Mouse (Mus musculus) T-helper 17 cell (primary cell): Measurements from ENCODE around the gene Ano10.

Source experiments
- in situ Hi-C, 2 experiments: fragments of 300-600 bp; cut with MboI, MseI; formaldehyde crosslinking; loops; 1 replicate in 1 of 2; 2 replicates in 1 of 2; pipeline ENCODE4 v1.15.1; 2025; ENCODE audit warnings: high pct_unique_total_duplicates in 2 of 2

Ano10 gene

DNA sequence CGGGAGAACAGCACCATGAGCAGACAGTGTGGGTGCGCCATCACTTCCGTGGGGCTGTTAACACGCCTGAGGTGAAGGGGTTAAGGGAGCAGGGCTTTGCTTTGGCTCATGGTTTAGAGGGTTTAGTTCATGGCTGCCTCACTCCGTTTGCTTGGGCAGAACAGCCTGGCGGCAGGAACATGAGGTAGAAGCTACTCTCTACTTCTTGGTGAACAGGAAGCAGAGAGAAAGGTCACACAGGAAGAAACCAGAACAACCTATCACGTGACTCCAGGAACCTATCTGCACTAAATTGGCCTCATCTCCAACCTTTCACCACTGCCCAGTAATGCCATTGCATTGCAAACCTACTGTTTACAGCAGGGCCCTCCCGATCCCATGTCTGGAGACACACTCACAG lies 48.3 kb downstream of the Ano10 start:
- in situ Hi-C loops: no loop called here

GRCm38 (mm10) chr9:122245471-122245870 lies 48.8 kb downstream of the Ano10 start:
- in situ Hi-C loops: no loop called here

DNA sequence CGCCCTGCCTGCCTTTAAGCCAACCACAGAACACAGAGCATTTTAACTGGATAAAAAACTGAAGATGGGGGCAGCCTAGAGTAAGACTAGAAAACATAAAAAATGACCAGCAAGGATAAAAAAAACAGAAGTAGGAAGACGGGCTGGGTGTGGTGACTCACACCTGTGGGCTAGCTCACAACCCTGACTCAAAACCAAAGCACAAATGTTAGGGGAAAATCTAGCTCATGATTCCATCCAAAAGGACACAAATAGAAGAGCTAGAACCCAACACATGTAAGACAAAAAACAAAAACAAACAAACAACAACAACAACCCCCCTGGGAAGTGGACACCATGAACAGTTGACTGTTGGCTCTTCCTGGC lies 49.4 kb downstream of the Ano10 start:
- in situ Hi-C loops: loop anchor here (5.0 kb wide), 3 partner anchors 37 to 73 kb away; no protein-coding TSS in a partner anchor

DNA sequence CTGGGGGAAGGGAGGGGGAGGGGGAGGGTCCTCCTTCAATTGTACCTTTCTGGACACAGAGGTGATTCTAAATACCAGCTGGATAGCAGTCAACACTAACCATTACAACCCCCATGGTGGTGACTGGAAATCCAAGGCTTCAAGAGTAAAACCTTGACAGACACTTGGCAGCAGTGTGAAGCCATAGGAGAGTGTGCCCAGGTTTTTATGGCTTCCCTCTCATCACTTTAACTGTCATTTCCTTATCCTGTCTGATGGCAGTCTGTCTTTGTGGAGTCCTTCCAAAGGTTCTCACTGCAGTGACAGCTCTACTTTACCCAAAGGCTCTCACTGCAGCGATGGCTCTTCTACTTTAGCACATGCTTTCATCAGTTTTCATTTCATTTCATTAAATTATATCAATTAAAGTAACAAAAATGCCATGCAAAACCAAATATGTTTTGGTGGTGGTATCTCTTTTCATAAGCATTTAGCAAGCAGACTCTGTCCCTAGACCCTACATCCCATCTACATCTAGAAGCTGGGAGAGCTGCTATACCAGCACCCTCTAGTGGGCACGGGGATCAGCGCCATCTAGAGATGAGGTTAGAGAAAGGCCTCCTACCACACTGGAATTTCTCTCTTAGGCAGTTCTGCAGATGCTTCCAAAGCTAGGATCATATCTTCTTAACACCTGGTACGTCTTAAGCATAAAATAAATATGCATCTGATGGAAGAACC lies 50.0 kb downstream of the Ano10 start:
- in situ Hi-C loops: loop anchor here (5.0 kb wide), 3 partner anchors 37 to 73 kb away; no protein-coding TSS in a partner anchor

- in situ Hi-C loops: loop anchor here (5.0 kb wide), 3 partner anchors 36 to 74 kb away; no protein-coding TSS in a partner anchor
Observed at GRCm38 (mm10) chr9:122243297-122243696, 50.9 kb downstream of the Ano10 start.

DNA sequence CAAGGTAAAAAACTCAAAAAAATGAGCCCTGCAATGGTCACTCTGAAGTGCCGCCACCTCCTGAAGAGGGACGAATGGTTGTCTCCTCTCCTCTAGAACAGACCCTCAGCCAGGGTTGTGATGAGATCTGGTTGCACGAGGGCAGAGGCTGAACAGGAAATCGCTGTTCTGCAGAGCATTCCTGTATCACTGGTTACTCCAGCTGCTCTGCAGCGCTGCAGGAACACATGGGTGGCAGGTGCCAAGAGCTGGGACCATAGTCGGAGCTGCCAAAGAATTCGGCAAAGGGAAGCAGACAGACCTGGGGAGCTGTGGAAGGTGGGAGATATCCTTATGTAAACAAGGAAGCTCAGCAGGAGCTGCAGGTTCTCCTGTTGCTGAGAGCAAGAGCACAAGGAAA lies 51.4 kb downstream of the Ano10 start:
- in situ Hi-C loops: loop anchor here (5.0 kb wide), 3 partner anchors 36 to 74 kb away; no protein-coding TSS in a partner anchor

DNA sequence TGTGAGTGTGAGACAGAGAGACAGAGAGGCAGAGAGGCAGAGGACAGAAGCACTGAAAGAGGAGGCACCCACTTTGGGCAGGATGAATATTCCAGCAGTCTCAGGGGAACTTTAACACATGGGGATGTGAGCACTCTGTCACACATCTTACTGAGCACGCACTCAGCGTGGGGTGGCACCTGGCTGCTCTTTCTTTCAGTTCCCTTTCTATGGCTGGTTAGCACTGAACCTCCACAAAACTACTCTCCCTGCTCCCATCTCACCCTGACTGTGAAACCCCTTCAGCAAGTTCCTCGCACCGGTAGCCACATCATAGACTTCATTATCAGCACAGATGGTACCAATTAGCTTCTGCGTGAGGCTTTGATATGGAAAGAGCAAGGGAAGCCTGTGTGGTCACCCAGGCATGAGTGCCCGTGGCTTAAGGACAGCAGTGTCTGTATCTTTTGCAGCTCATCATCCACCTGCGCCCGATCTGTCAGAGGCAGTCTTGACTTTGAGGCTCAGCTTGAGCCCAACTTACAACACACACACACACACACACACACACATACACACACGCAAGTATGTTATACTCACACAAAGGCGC lies 52.3 kb downstream of the Ano10 start:
- in situ Hi-C loops: loop anchor here (5.0 kb wide), 3 partner anchors 35 to 75 kb away; no protein-coding TSS in a partner anchor

DNA sequence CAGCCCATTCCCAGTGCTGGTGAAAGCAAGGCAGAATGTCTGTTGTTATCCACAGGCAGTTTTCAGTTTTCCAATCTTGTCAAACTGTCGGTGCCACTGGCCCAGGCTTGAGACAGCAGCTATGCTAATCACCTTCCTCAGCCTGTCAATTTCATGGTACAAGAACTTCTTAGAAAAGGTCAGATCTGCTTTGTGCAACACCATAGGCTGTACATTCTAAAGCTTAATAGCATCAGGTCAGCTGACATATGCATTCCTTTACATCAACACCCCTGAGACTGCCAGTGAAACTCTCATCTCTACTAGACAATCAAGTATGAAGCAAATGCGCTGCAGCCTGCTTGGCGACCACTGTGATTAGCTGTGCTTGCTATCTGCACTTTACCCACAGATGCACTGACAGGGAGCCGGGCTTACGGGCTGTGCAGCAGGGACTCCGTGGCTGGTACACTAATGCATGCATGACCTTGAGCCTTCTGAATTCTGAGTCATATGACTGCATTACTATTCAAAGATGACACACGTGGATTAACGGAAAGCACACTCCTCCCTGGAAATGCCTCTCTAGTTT lies 53.5 kb downstream of the Ano10 start:
- in situ Hi-C loops: loop anchor here (5.0 kb wide), 3 partner anchors 33 to 77 kb away; no protein-coding TSS in a partner anchor

- in situ Hi-C loops: loop anchor here in 1 of 2 experiments (10.0 kb wide), 1 partner anchor 790 kb away; the partner anchor contains the start of gene Tmem42
Observed at GRCm38 (mm10) chr9:122234741-122235140, 59.5 kb downstream of the Ano10 start.

DNA sequence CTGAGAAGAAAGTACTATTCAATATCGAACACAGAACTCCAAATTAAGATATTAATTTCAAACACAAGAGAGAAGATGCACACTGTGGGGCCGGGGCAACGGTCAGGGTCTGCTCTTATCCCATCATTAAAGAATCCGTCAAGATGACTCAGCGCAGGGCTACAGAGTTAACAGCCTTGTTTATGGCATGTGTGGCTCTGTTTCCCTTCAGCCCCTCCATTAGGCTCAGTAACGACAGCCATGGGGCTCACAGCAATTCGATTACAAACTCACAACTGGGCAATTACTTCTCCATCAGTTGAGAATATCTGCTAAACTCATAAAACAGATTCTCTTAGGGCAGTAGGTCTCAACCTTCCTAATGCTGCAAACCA lies 60.3 kb downstream of the Ano10 start:
- in situ Hi-C loops: loop anchor here in 1 of 2 experiments (10.0 kb wide), 1 partner anchor 791 kb away; the partner anchor contains the start of gene Tmem42

DNA sequence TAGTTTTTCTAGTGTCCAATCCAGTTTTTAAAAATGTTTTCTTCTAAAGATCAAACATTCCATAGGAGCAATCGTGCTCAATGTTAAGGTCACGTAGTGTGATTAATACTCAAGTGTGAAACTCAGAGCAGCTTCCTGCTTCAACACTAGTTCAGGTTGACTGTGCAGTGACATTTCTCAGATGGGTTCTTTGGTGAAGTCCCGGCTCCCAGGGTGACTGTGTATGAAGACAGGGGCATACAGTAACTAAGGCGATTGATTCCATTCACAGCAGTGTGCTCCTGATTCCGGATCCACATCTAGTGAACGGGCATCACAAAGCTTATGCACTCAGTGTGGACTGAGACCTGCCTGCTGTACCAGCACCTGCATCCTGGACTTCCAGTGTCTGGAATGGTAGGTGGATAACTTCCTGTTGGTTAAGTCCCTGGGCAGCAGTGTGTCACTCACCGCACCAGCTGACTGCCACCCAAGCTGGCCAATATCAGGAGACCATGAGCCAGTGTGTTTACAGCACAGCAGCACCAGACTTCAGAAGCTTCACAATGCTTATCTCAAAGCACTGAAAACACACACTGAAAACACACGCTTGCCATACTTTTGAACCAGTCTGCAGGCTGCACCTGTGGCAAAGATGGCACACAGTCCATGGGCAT lies 60.8 kb downstream of the Ano10 start:
- in situ Hi-C loops: loop anchor here in 1 of 2 experiments (10.0 kb wide), 1 partner anchor 791 kb away; the partner anchor contains the start of gene Tmem42

DNA sequence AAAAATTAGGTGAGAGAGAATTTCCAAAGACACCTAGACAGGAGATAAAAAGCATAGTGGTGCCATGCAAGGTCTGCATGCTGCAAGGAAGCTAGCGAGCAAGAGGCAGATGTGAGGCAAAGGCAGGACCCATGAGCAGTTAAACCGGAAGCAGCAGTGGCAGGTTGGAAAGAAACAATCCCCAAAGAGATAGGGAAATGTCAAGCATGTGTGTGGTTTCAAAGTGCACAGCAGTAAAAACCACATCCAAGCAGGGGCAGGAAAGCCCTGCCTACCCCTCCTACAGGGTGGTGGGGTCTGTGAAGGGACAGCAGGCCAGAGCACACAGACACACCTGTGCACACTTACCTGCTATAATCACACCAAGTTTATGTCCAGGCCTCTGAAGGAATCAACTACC lies 61.3 kb downstream of the Ano10 start:
- in situ Hi-C loops: loop anchor here in 1 of 2 experiments (10.0 kb wide), 1 partner anchor 792 kb away; the partner anchor contains the start of gene Tmem42

DNA sequence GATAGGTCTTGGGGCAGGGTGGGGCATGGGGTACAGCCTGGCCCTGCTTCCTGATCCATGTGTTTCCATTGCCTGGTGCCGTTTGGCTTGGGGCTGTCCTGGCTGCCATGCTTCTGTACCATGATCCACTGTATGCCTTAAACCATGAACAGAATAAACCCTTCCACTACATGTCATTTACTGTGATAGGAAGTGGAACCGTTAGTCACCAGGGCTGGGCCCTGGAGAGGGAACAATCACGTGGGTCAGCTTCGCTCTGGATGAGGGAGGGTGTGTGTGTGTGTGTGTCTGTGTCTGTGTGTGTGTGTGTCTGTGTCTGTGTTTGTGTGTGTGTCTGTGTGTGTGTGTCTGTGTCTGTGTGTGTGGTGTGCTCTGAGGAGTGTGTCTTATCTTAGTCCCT lies 63.5 kb downstream of the Ano10 start:
- in situ Hi-C loops: loop anchor here in 1 of 2 experiments (10.0 kb wide), 1 partner anchor 794 kb away; the partner anchor contains the start of gene Tmem42

DNA sequence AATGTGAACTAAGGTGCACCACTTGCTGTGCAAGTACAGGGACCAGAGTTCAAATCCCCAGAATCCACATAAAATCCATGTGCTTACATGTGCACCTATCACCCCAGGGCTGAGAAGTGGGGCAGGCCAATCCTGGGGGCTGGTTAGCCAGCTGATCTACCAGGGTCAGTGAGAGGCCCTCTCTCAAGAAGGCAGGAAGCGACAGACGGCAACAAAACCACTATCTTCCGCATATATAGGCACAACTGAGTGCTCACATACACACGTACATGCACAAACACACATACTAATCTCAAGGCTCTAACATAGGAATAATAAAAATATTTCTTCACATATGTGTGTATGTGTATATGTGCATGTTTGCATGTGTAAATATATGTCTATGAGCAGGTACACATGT lies 67.8 kb downstream of the Ano10 start:
- in situ Hi-C loops: no loop called here

DNA sequence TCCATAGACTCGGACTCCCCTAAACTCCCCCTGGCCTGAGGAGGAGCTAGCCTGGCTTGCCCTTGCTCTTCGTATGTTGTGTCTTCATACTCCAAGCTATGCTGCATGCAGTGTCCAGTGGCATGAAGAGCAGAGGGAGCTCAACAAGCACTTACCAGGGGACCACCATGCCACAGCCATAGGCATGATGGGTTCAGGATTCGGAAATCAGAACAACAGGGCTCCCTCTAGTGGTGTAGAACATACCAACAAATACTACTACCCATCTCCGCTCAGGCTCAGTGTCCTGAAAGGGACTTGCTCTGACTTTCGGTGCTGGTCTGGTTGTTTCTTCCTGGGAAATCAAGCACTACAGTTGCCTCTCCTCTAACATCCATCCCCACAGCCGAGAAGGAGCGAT lies 68.9 kb downstream of the Ano10 start:
- in situ Hi-C loops: no loop called here

DNA sequence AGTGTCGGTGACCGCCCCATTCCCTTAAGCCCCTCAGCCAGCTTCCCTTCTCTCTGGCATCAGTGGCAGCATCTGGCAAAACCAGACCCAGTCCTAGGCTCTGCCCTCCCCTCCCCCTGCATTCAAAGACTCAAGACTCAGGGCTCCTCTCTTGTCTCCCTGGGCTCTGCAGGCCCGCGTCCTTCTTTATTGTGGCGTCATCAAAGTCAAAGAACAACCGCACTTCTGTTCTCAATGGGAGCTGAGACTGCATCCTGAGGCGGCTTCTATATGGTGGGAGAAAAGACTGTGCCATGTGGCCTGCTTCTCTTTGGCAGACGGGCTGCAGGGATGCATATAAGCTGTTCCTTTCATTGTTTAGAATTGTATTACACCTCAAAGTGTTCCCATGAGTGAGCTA lies 71.2 kb downstream of the Ano10 start:
- in situ Hi-C loops: no loop called here

- in situ Hi-C loops: no loop called here
Observed at GRCm38 (mm10) chr9:122219934-122220333, 74.3 kb downstream of the Ano10 start.

DNA sequence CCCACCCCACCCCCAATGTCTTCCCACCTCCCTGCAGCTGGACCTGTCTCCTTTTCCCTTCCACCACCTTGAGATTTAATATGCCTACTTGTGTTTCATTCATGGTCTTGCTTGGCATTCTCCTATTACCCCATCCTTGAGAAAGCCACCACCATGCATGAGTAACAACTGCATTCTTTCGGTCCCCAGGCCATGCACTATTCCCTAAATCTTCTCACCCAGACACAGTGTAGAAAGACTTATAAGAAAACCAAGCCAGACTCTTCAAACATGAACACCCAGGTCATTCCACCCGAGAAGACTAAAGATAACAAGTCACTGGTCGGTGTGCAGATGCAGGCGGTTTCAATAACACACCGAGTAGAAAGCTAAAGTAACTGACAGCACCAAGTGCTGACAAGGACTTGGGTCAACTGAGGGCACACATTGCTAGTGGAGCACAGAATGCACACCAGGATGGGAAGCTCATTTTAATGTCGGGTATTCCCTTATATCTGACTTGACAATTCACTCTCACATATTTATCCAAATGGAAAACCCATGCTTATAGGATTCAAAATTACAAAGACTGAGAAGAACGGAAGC lies 77.2 kb downstream of the Ano10 start:
- in situ Hi-C loops: no loop called here

DNA sequence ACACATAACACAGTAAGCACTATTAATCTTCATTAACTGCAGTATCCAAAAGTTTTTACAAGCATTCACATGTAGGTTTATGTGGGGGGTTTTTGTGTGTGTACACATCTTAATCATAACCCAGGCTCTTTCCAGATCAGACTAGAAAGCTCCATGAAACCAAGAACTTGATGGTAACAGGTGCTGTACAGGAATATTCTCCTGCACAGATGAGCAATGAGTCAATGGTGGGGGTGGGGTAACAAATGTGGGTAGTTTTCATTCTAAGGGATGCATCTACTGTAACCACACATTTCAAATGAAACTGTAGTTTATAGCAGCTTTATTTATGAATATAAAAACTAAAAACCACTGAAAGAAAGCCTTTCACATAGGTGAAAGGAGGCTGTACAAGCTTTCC lies 79.1 kb downstream of the Ano10 start:
- in situ Hi-C loops: no loop called here

GRCm38 (mm10) chr9:122208311-122208710 lies 85.9 kb downstream of the Ano10 start:
- in situ Hi-C loops: loop anchor here (5.0 to 10.0 kb wide), 3 partner anchors 34 to 204 kb away; no protein-coding TSS in a partner anchor

DNA sequence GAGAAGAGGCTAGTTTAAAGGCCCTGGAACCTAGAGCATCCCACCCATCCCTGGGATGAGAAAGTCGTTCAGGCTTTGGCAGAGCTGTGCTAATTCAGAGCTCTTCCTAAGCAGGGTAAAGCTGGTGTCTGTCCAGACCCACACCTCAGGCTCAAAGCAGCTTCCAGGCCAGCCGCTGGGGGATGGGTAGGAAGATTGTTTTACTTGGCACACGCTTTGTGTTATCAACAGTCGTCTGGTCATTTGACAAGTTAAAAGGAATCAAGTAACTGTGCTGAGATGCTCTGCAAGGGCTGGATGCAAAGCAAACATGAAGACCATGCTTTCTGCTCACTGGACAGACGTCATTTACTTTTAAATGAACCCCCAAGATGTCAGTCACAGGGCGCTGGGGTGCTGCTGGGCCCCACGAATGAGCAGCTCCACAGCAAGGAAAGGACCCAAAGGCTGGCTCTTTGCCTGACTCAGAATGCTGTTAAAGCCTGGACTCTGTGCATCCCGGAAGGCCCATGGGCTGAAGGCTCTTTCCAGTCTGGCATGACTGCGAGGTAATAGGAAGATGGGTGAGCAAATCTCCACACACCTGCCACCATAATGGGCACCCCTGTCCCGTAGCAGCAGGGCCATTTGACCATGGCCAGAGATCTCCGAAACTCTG lies 88.6 kb downstream of the Ano10 start:
- in situ Hi-C loops: loop anchor here (5.0 to 10.0 kb wide), 3 partner anchors 37 to 201 kb away; no protein-coding TSS in a partner anchor
